Mouse (Mus musculus): ENCODE measurements around the gene Sit1.
"Not testable (repeated sequence)": the region's sequence is repeated elsewhere in the genome, so short reads cannot be mapped to it uniquely, and the experiment has no call there.

Gene Sit1

GRCm38 (mm10) chr4:43499407-43500333 lies 16.1 kb upstream of the Sit1 start, which contains the start of gene Arhgef39:
Arhgef39 (minus strand) TSS chr4:43499695.
- DNase-seq, result peak; percentile 93

GRCm38 (mm10) chr4:43498983-43499382 lies 15.4 kb upstream of the Sit1 start:
- no peak for DNase-seq

DNA sequence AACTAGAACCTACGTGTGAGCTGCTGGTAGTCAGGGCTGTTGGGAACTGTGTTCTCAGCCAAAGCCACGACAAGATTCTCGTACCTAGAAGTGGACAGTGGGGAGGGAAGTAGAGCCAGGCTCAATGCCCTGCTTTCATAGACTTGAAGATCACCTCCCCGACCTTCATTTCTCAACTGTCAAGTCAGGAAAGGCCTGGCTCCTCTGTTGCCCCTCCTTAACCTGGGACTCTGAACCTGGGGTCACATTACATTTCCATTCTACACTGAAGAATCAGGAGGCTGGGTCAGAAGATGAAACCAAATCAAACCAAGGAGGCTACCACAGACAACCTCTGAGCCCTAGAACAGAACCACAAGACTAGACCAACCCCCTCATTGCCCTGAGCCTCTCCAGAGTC lies 14.4 kb upstream of the Sit1 start:
- no peak for DNase-seq

- peak; percentile 67 for DNase-seq
Observed at GRCm38 (mm10) chr4:43497405-43497804, 13.9 kb upstream of the Sit1 start.

DNA sequence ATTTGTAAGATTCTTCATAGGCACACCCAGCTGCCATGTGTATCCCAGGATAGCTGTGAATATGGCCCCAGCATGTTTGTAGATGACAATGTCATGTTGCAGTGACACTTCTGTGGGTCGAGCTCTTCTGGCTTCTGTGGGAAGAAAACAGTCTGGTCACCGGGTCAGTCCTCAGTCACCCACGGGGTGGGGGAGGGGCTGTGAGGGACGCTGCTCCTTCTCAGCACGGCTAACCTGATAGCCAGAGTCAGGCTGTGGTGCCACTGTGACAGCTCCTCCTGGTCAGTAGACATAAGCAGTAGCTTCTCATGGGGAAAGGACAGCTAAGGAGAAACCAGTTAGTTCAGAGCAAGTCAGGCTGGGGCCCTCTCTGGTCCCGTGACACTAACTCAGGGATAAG lies 13.1 kb upstream of the Sit1 start:
- DNase-seq, result no peak

- DNase-seq, result no peak
Observed at GRCm38 (mm10) chr4:43493846-43494240, 10.3 kb upstream of the Sit1 start.

DNA sequence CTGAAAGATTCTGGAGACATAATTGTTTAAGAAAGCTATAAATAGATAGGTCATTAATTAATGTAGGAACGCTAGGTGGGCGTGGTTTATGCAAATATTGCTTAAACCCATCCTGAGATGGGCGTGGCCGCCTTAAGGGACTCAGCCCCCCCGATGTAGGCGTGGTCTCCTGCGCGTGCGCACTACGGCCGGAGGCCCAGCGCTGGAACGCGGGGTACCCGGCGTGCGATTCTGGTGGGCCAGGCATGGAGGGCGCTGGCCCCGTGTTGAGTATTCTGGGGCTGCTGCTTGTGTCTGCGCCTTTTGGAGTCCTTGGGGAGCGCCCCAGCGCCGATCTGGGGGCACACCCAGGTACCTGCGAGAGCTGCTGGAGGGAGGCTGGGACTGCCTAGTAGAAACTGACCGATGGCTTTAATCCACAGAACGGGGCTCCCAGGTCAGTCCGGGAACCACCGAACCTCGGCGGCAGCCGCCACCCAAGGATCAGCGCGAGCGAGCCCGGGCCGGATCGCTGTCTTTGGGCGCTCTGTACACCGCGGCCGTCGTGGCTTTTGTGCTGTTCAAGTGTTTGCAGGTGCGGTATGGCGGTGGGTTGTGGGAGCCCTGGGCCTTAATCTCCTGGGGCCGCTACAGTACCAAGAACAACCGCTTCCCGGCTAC lies 9.8 kb upstream of the Sit1 start:
- peak; percentile 99 for DNase-seq

GRCm38 (mm10) chr4:43492821-43493185 lies 9.3 kb upstream of the Sit1 start, which contains the start of gene Ccdc107:
Ccdc107 (plus strand) TSS chr4:43492900.
- DNase-seq, result peak; percentile 96

DNA sequence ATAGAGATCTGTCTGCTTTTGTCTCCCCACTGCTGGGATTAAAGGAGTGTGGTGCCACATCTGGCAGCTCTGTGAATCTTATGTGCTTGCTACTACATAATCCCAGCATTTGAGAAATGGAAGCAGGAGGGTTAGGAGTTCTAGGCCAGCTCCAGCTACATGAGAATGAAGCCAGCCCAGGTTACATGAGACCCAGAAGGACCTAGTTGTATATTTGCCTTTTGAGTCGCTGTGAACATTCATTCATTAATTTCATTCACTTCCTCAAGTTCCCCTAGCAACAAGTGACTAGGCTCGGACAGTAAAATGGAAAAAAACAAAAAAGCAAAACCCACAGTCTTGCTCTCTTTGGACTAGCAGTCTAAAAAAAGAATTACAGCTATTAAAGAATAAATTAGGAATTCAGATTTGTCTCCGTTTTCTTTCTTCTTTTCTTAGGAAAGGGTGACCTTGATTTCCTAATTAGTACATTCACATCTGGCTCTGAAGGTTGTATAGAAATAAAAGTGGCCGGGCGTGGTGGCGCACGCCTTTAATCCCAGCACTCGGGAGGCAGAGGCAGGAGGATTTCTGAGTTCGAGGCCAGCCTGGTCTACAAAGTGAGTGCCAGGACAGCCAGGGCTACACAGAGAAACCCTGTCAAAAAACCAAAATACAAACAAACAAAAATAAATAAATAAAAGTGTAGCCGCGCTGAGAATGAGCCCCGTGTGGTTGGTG lies 8.7 kb upstream of the Sit1 start:
- DNase-seq, result no peak

- no peak for DNase-seq
Observed at GRCm38 (mm10) chr4:43490801-43491200, 7.3 kb upstream of the Sit1 start.

DNA sequence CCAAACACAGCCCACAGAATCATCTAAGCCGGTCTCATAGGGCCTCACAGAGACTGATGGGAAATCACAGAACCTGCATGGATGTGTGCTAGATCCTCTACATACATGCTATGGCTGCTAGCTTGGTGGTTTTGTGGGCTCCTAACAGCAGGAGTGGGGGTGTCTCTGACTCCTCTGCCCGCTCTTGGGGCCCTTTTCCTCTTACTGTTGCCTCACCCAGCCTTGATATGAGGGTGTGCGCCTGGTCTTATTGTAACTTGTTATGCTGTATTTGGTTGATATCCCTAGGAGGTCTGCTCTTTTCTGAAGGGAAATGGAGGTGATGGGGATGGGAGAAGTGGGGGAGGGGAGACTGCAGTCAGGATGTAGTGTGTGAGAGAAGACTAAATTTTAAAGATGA lies 6.1 kb upstream of the Sit1 start:
- no peak for DNase-seq

DNA sequence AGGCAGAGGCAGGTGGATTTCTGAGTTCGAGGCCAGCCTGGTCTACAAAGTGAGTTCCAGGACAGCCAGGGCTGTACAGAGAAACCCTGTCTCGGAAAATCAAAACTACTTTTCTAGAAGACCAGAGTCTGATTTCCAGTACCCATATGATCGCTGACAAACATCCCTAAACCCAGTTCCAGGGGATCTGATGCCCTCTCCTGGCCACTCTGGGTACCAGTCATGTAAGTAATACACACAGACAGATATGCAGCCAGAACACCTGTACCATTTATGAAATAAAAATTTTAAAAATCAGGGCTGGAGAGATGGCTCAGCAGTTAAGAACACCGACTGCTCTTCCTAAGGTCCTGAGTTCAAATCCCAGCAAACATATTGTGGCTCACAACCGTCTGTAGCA lies 2.1 kb upstream of the Sit1 start:
- DNase-seq, result not testable (repeated sequence)

DNA sequence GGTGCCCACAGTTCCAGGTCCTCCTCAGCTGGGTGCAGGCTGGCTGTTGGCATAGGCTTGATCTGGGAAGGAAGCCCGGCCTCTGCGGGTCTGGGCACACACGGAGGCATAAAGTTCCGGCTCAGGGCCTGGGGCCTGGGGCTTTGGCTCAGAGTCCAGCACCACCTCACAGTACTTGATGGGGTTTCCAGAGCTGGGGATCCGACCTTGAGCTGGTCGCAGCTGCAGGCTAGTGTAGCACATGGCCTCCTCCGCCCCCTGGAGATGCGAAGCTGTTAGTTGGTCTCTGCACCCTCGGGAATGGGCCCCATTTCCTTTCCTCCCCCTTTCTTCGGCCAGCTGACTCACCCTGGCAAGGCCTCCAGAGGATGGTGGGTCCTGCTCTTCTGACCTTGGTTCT lies 943 bp downstream of the Sit1 start:
- DNase-seq, result no peak

GRCm38 (mm10) chr4:43481894-43482456 lies 1.6 kb downstream of the Sit1 start:
- no peak for DNase-seq

- DNase-seq, result no peak
Observed at GRCm38 (mm10) chr4:43480985-43481384, 2.5 kb downstream of the Sit1 start.

- peak; percentile 66 for DNase-seq
Observed at GRCm38 (mm10) chr4:43478906-43479832, 4.4 kb downstream of the Sit1 start.

GRCm38 (mm10) chr4:43478534-43478858 lies 5.0 kb downstream of the Sit1 start:
- DNase-seq, result no peak

- DNase-seq, result peak; percentile 91
Observed at GRCm38 (mm10) chr4:43477857-43478533, 5.5 kb downstream of the Sit1 start.

- DNase-seq, result no peak
Observed at GRCm38 (mm10) chr4:43476604-43477003, 6.9 kb downstream of the Sit1 start.

GRCm38 (mm10) chr4:43473636-43474035 lies 9.9 kb downstream of the Sit1 start:
- no peak for DNase-seq

GRCm38 (mm10) chr4:43470301-43470700 lies 13.2 kb downstream of the Sit1 start:
- DNase-seq, result no peak
